Mouse (Mus musculus) macrophage (primary cell): ENCODE measurements around the gene Ust. TPM values are rescaled to one million over a fixed set of nuclear protein-coding genes. Genes with fewer than 3 reads are reported as not detected.

Experiments used
- H3K27ac ChIP-seq: fragments of 350-480 bp; formaldehyde crosslinking; 2 replicates; pipeline ENCODE4 v1.9.0; 2021
- H3K36me3 ChIP-seq: fragments of 350-480 bp; formaldehyde crosslinking; 2 replicates; pipeline ENCODE4 v1.9.0; 2021; ENCODE audit errors: inconsistent target
- H3K4me3 ChIP-seq: fragments of 350-480 bp; formaldehyde crosslinking; 2 replicates; pipeline ENCODE4 v1.9.0; 2021; ENCODE audit errors: inconsistent target
- H3K79me2 ChIP-seq: fragments of 350-480 bp; formaldehyde crosslinking; 2 replicates; pipeline ENCODE4 v1.9.0; 2021; ENCODE audit errors: inconsistent target
- WGBS: methylation state at CpG from one replicate; pipeline ENCODE4 v1.1.7; 2026; ENCODE audit warnings: inconsistent platforms; ENCODE audit not compliant: missing documents; 5-methylcytosine and 5-hydroxymethylcytosine counted together
- polyA plus RNA-seq: library from polyadenylated mRNA; stranded (reverse); fragments of 250-400 nt; gene quantifications from 3 replicates; pipeline ENCODE4 v1.2.4, GENCODE M21; 2018; ENCODE audit warnings: inconsistent platforms

The Ust gene
- polyA plus RNA-seq, 1 experiment from 2014 or later, result 2.4 TPM

DNA sequence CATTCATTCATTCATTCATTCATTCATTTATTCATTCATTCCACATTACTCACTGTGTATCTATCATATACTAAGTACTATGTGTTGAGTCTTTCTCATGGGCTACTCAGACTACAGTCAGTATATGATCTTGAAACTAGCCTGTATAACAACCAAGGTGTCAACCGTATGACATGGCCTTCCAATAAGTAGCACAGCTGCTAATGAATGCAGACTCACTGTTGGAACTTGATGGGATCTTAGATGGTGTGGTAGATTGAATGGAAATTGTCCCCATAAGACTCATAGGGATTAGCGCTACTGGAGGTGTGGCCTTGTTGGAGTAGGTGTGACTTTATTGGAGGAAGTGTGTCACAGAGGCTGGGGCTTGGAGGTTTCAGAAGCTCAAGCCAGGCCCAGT lies 38.8 kb downstream of the Ust start:
- no peak overlapping the region for H3K4me3 ChIP-seq
- no peaks in the 10 kb centered on the region for H3K36me3 ChIP-seq
- no peaks in the 10 kb centered on the region for H3K79me2 ChIP-seq
- H3K27ac ChIP-seq, result no peak overlapping the region
- WGBS, result 100% methylated on average over 2 of the region's 2 CpGs

GRCm38 (mm10) chr10:8477936-8478335 lies 40.7 kb downstream of the Ust start:
- H3K79me2 ChIP-seq, result no peaks in the 10 kb centered on the region
- WGBS, result 90% methylated on average over 8 of the region's 8 CpGs
- no peaks in the 10 kb centered on the region for H3K36me3 ChIP-seq
- no peak overlapping the region for H3K4me3 ChIP-seq
- no peak overlapping the region for H3K27ac ChIP-seq

- Histone ChIP-seq H3K27ac (no peak overlapping the region), H3K79me2 (no peaks in the 10 kb centered on the region), H3K4me3 (no peak overlapping the region), H3K36me3 (no peaks in the 10 kb centered on the region)
- 90% methylated on average over 10 of the region's 12 CpGs for WGBS
These were observed 46.6 kb downstream of the Ust start for GRCm38 (mm10) chr10:8471995-8472394.

- H3K4me3 ChIP-seq, result no peak overlapping the region
- H3K79me2 ChIP-seq, result no peaks in the 10 kb centered on the region
- WGBS, result 85% methylated on average over 5 of the region's 5 CpGs
These were observed 47.6 kb downstream of the Ust start for GRCm38 (mm10) chr10:8471012-8471411.

GRCm38 (mm10) chr10:8469516-8469915 lies 49.1 kb downstream of the Ust start:
- Histone ChIP-seq H3K36me3 (no peaks in the 10 kb centered on the region), H3K4me3 (no peak overlapping the region), H3K27ac (no peak overlapping the region), H3K79me2 (no peaks in the 10 kb centered on the region)
- 87% methylated on average over 3 of the region's 3 CpGs for WGBS

More at GRCm38 (mm10) chr10:8471012-8471411, 47.6 kb downstream of the Ust start:
- H3K27ac ChIP-seq, result no peak overlapping the region
- H3K36me3 ChIP-seq, result no peaks in the 10 kb centered on the region

GRCm38 (mm10) chr10:8468651-8469386 lies 49.8 kb downstream of the Ust start:
- Histone ChIP-seq H3K36me3 (no peaks in the 10 kb centered on the region), H3K4me3 (no peak overlapping the region), H3K79me2 (no peaks in the 10 kb centered on the region), H3K27ac (no peak overlapping the region)
- WGBS, result 80% methylated on average over 5 of the region's 5 CpGs

GRCm38 (mm10) chr10:8465918-8466317 lies 52.7 kb downstream of the Ust start:
- H3K27ac ChIP-seq, result no peak overlapping the region
- 68% methylated on average over 3 of the region's 3 CpGs for WGBS
- no peaks in the 10 kb centered on the region for H3K79me2 ChIP-seq
- H3K36me3 ChIP-seq, result no peaks in the 10 kb centered on the region
- no peak overlapping the region for H3K4me3 ChIP-seq

- H3K4me3 ChIP-seq, result no peak overlapping the region
- H3K79me2 ChIP-seq, result no peaks in the 10 kb centered on the region
- no peaks in the 10 kb centered on the region for H3K36me3 ChIP-seq
- H3K27ac ChIP-seq, result no peak overlapping the region
- WGBS, result 100% methylated on average over 1 of the region's 1 CpGs
These were observed 53.4 kb downstream of the Ust start for GRCm38 (mm10) chr10:8465216-8465615.

DNA sequence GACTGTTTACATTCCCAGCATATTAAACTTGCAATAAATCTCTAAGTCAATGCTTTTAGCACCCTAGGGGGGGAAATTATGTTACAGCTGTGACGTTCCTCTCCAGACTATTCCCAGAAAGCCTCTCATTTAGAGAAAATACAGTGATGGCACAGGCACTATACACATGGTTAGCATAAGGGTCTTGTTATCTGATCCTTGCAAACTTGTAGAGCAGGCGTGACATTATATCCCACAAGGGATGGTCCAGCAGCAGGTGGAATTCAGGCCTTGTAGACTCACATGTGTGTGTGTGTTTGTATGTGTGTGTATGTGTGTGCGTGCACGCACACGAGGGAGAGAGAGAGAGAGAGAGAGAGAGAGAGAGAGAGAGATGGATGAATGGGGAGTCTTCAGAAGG lies 57.3 kb downstream of the Ust start:
- Histone ChIP-seq H3K27ac (no peak overlapping the region), H3K36me3 (no peaks in the 10 kb centered on the region), H3K79me2 (no peaks in the 10 kb centered on the region), H3K4me3 (no peak overlapping the region)
- WGBS, result 97% methylated on average over 5 of the region's 5 CpGs

DNA sequence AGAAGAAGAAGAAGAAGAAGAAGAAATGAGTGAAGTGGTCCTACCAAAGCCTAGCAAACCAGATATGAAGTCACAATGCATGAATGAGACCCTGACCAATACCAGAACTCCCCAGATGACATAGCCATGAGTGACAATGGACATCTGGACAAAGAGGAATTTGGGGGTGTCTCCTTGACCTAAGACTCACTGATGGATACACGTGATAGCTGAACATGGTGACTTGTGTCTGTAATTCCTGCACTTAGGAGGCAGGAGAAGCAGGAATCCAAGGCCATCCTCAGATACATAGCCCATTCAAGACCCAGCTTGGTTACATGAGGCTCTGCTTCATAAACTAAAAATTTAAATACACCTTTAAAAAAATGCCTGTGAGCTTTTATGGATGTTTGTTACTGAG lies 63.9 kb downstream of the Ust start:
- Histone ChIP-seq H3K36me3 (no peaks in the 10 kb centered on the region), H3K4me3 (no peak overlapping the region), H3K79me2 (no peaks in the 10 kb centered on the region), H3K27ac (no peak overlapping the region)
- WGBS, result 85% methylated on average over 1 of the region's 1 CpGs

DNA sequence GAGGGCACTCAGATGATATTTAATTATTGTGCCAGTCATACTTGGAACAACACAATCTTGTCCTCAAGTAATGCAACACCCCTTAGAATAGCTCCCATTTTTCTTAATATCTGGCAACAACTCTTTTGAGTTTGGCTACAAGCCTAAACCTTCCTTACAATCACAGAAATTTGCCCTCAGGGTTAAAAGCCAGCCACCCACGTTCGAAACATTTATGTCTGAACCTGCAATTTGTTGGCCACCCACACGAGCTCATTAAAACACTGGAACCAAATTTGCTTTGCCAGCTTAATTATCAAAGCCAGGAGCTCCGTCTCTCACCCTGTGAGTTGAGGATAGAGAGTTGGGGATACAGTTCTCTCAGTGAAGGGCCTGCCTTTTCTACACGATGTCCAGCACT lies 70.9 kb downstream of the Ust start:
- Histone ChIP-seq H3K36me3 (no peaks in the 10 kb centered on the region), H3K27ac (no peak overlapping the region), H3K79me2 (no peaks in the 10 kb centered on the region), H3K4me3 (no peak overlapping the region)
- 88% methylated on average over 5 of the region's 5 CpGs for WGBS

- Histone ChIP-seq H3K36me3 (no peaks in the 10 kb centered on the region), H3K4me3 (no peak overlapping the region)
- 81% methylated on average over 4 of the region's 4 CpGs for WGBS
These were observed 71.7 kb downstream of the Ust start for GRCm38 (mm10) chr10:8446972-8447371.

GRCm38 (mm10) chr10:8444052-8444451 lies 74.6 kb downstream of the Ust start:
- Histone ChIP-seq H3K27ac (no peak overlapping the region), H3K36me3 (no peaks in the 10 kb centered on the region), H3K79me2 (no peaks in the 10 kb centered on the region), H3K4me3 (no peak overlapping the region)
- 96% methylated on average over 5 of the region's 5 CpGs for WGBS

More at GRCm38 (mm10) chr10:8446972-8447371, 71.7 kb downstream of the Ust start:
- H3K79me2 ChIP-seq, result no peaks in the 10 kb centered on the region
- H3K27ac ChIP-seq, result no peak overlapping the region

DNA sequence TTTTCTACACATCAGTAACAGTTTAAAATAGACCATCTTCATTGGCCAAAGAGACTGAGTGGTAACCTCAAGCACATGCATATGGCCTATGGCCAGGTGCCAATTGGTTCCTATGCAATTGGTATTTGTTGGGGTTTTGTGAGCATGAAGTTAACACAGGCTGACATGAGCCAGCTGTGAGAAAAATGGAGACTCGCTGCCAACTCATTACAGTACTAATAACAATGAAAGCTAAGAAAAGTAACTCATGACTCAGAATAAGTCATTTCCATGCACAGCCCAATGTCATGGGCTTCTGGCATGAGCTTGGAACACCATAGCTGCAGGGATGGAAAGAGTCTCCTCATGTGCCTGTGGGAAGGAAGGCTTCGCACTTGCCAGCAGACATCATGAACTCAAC lies 86.8 kb downstream of the Ust start:
- H3K27ac ChIP-seq, result no peak overlapping the region
- no peak overlapping the region for H3K4me3 ChIP-seq
- no peaks in the 10 kb centered on the region for H3K79me2 ChIP-seq
- no peaks in the 10 kb centered on the region for H3K36me3 ChIP-seq
- 100% methylated on average over 2 of the region's 2 CpGs for WGBS

DNA sequence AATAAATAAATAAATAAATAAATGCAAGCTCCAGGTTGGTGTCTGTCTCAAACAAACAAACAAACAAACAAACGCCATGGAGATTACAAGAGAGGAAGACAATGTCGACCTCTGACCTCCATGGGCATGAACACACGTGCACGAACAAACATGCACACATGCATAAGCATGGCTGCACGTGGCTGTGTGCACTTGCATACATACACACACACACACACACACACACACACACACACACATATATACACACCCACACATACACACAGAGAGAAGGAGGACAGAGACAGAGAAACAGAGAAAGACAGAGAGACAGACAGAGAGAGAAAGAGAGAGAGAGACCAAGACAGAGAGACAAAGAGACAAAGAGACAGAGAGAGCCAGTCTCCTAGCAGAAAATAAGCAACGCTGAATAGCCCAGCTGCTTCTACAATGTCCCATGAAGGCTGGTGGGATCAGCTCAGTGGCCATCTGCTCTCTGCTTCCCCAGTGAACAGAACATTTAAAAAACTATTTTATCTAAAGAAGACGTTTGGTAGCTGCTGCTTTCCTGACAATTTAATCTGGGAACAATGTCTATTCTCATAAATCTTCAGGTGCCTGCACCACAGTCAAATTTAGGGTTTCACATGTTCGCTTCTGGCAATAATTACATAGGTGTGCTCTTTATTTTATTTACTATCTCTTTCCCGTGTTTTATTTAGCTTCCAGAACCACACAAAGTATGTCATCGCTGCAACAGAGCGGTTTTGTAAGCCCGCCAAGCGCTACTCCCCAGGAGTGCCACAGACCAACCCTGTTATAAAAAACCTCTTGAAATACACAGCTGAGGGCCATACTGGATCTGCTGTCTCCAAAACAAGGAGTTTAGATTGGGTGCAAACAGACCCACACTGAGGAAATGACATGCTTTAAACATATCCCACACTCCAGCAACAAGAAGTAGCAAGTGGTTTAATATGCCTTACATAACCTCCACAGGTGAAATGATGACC lies 89.5 kb downstream of the Ust start:
- Histone ChIP-seq H3K4me3 (no peak overlapping the region), H3K79me2 (no peaks in the 10 kb centered on the region), H3K36me3 (no peaks in the 10 kb centered on the region), H3K27ac (no peak overlapping the region)
- 96% methylated on average over 12 of the region's 13 CpGs for WGBS
